Mouse (Mus musculus) hindbrain, embryonic 12.5 days (tissue): ENCODE measurements around the gene Cdc42. TPM values are rescaled to one million over a fixed set of nuclear protein-coding genes. Genes with fewer than 3 reads are reported as not detected.

Source experiments
- ATAC-seq: fragments of 200-750 bp; cut with Nextera tagmentation; 2 replicates; pipeline ENCODE4 v1.8.0; 2017; ENCODE audit warnings: moderate TSS enrichment; ENCODE audit not compliant: low FRiP score
- H3K27ac ChIP-seq: fragments of 300-500 bp; sonication (generic); 2 replicates; pipeline ENCODE4 v1.5.1; 2016; ENCODE audit warnings: mild to moderate bottlenecking
- H3K27me3 ChIP-seq: fragments of 300-500 bp; sonication (generic); 2 replicates; pipeline ENCODE4 v1.6.1; 2016; ENCODE audit warnings: mild to moderate bottlenecking
- H3K36me3 ChIP-seq: fragments of 300-500 bp; sonication (generic); 2 replicates; pipeline ENCODE4 v1.6.1; 2016; ENCODE audit warnings: mild to moderate bottlenecking
- H3K4me1 ChIP-seq: fragments of 300-500 bp; sonication (generic); 2 replicates; pipeline ENCODE4 v1.6.1; 2016
- H3K4me2 ChIP-seq: fragments of 300-500 bp; sonication (generic); replicated peaks from 2 replicates; pipeline ENCODE4 v1.6.1; 2016; ENCODE audit warnings: mild to moderate bottlenecking
- H3K4me3 ChIP-seq: fragments of 300-500 bp; sonication (generic); 2 replicates; pipeline ENCODE4 v1.5.1; 2016; ENCODE audit warnings: mild to moderate bottlenecking
- H3K9ac ChIP-seq: fragments of 300-500 bp; sonication (generic); 2 replicates; pipeline ENCODE4 v1.6.1; 2016; ENCODE audit warnings: mild to moderate bottlenecking, moderate library complexity
- H3K9me3 ChIP-seq: fragments of 300-500 bp; sonication (generic); replicated peaks from 2 replicates; pipeline ENCODE4 v1.6.1; 2016; ENCODE audit warnings: mild to moderate bottlenecking
- WGBS: fragments of 180-500 bp; shearing (Covaris S2); methylation state at CpG from one replicate; pipeline ENCODE4 v1.1.7; 2016; 5-methylcytosine and 5-hydroxymethylcytosine counted together
- polyA plus RNA-seq: library from polyadenylated mRNA; unstranded; fragments of >200 nt; fragmentation: Nextera tagmentation; extraction: Ambion mirVana; gene quantifications from 2 replicates; pipeline ENCODE4 v1.2.1, GENCODE M21; 2016

The Cdc42 gene
- polyA plus RNA-seq, 1 experiment from 2014 or later: 666 TPM

DNA sequence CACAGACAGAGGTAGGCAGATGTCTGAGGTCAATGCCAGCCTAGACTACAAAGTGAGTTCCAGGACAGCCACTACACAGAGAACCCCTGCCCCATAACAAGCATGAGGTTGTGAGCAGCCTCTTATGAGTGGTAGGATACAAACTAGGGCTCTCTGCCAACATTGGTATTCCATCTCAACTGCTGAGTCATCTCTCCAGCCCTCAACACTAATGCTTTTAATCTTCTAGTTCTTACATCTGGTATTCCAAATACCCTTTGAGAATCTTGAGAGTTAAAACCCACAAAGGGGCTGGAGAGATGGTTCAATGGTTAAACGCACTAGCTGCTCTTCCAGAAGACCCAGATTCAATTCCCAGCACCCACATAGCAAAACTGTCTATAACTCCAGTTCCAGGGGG, 18.1 kb downstream of the Cdc42 start:
- H3K27me3 ChIP-seq: no peaks in the 10 kb centered on the region
- no peak for ATAC-seq
- no peak overlapping the region for H3K9ac ChIP-seq
- H3K4me3 ChIP-seq: no peak overlapping the region
- no peaks in the 10 kb centered on the region for H3K4me1 ChIP-seq
- no peak overlapping the region for H3K27ac ChIP-seq
- no peaks in the 10 kb centered on the region for H3K9me3 ChIP-seq
- no peak overlapping the region for H3K4me2 ChIP-seq
- WGBS: 93% methylated on average over 1 of the region's 1 CpGs
- peaks cover 12% of the 10 kb centered on the region for H3K36me3 ChIP-seq

GRCm38 (mm10) chr4:137336468-137336867, 21.1 kb downstream of the Cdc42 start:
- H3K27ac ChIP-seq: no peak overlapping the region
- H3K4me3 ChIP-seq: no peak overlapping the region
- ATAC-seq: no peak
- H3K27me3 ChIP-seq: no peaks in the 10 kb centered on the region
- no peak overlapping the region for H3K4me2 ChIP-seq
- no peaks in the 10 kb centered on the region for H3K9me3 ChIP-seq
- H3K4me1 ChIP-seq: no peaks in the 10 kb centered on the region
- WGBS: 95% methylated on average over 5 of the region's 5 CpGs
- H3K36me3 ChIP-seq: peaks cover 25% of the 10 kb centered on the region
- no peak overlapping the region for H3K9ac ChIP-seq

GRCm38 (mm10) chr4:137332051-137332450, 25.5 kb downstream of the Cdc42 start:
- H3K36me3 ChIP-seq: peaks cover 46% of the 10 kb centered on the region
- no peak overlapping the region for H3K4me3 ChIP-seq
- no peaks in the 10 kb centered on the region for H3K4me1 ChIP-seq

GRCm38 (mm10) chr4:137326494-137326893, 31.0 kb downstream of the Cdc42 start:
- Histone ChIP-seq H3K36me3 (peaks cover 52% of the 10 kb centered on the region), H3K4me3 (no peak overlapping the region), H3K4me1 (no peaks in the 10 kb centered on the region), H3K27me3 (no peaks in the 10 kb centered on the region), H3K9me3 (no peaks in the 10 kb centered on the region), H3K4me2 (no peak overlapping the region), H3K27ac (no peak overlapping the region), H3K9ac (no peak overlapping the region)
- no peak for ATAC-seq
- WGBS: 92% methylated on average over 3 of the region's 3 CpGs

More at GRCm38 (mm10) chr4:137332051-137332450, 25.5 kb downstream of the Cdc42 start:
- ATAC-seq: no peak
- no peak overlapping the region for H3K27ac ChIP-seq
- H3K27me3 ChIP-seq: no peaks in the 10 kb centered on the region
- H3K4me2 ChIP-seq: no peak overlapping the region
- H3K9me3 ChIP-seq: no peaks in the 10 kb centered on the region
- H3K9ac ChIP-seq: no peak overlapping the region

DNA sequence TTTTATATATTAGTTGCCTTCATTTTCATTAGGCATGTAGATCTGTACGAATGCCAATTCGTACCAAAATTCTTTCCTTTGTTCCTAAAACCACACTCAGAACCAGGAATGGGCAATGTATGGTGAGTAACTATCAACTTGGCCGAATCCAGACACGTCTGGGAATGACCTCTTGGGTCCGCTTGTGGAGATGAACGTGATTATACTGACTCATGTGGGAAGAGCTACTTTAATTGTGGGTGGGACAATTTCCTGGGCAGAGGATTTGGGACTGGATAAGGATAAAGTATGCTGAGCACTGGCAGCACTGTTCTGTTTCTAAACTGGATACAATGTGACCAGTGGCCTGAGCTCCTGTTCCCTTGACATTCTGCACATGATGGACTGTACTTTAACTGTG, 32.6 kb downstream of the Cdc42 start:
- Histone ChIP-seq H3K27ac (no peak overlapping the region), H3K27me3 (no peaks in the 10 kb centered on the region), H3K4me3 (no peak overlapping the region), H3K4me1 (no peaks in the 10 kb centered on the region), H3K9ac (no peak overlapping the region), H3K36me3 (peaks cover 57% of the 10 kb centered on the region), H3K4me2 (no peak overlapping the region), H3K9me3 (no peaks in the 10 kb centered on the region)
- ATAC-seq: no peak
- 92% methylated on average over 6 of the region's 6 CpGs for WGBS

DNA sequence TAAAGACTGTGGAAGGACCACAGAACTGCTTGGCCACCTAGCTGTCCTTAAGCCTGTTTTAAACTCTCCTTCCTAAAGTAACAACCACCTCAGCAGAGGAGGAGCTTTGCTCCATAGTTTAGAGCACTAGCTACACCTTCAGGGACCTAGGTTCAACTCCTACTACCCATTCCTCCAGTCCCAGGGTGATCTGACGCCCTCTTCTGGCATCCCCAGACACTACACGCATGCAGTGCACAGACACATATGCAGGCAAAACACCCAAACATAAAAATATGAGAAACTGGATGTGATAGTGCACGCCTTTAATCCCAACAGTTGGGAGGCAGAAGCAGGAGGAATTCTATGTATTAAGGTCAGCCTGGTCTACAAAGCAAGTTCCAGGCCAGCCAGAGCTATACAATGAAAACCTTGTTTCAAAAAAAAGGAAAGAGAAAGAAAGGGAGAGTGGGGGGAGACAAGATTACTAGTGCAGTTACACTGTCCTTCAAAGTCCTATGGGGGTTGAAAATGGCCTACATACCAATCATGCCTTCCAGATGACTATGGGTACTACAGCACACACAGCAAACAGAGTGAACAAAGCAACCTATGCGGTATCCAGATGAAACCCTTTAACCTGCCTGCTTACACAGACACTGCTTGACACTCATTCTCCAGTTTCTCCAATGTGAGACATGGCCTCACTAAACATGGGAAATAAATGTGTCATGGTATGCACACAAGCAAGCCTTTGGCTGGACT, 41.3 kb downstream of the Cdc42 start:
- no peak overlapping the region for H3K27ac ChIP-seq
- H3K4me3 ChIP-seq: no peak overlapping the region
- H3K9ac ChIP-seq: no peak overlapping the region
- H3K4me1 ChIP-seq: no peaks in the 10 kb centered on the region
- peaks cover 28% of the 10 kb centered on the region for H3K36me3 ChIP-seq
- no peaks in the 10 kb centered on the region for H3K9me3 ChIP-seq
- WGBS: 86% methylated on average over 4 of the region's 4 CpGs
- ATAC-seq: no peak
- no peak overlapping the region for H3K4me2 ChIP-seq
- H3K27me3 ChIP-seq: no peaks in the 10 kb centered on the region

GRCm38 (mm10) chr4:137315061-137315460, 42.5 kb downstream of the Cdc42 start:
- Histone ChIP-seq H3K9me3 (no peaks in the 10 kb centered on the region), H3K27ac (no peak overlapping the region), H3K9ac (no peak overlapping the region), H3K36me3 (peaks cover 26% of the 10 kb centered on the region), H3K4me1 (no peaks in the 10 kb centered on the region), H3K4me3 (no peak overlapping the region), H3K27me3 (no peaks in the 10 kb centered on the region), H3K4me2 (no peak overlapping the region)
- 94% methylated on average over 2 of the region's 2 CpGs for WGBS
- ATAC-seq: no peak

- WGBS: 71% methylated on average over 6 of the region's 6 CpGs
- Histone ChIP-seq H3K9ac (no peak overlapping the region), H3K4me1 (no peaks in the 10 kb centered on the region), H3K4me2 (no peak overlapping the region), H3K27me3 (no peaks in the 10 kb centered on the region), H3K27ac (no peak overlapping the region), H3K4me3 (no peak overlapping the region), H3K36me3 (peaks cover 21% of the 10 kb centered on the region), H3K9me3 (no peaks in the 10 kb centered on the region)
- no peak for ATAC-seq
Observed at GRCm38 (mm10) chr4:137314561-137314960, 43.0 kb downstream of the Cdc42 start.

GRCm38 (mm10) chr4:137313511-137313910, 44.0 kb downstream of the Cdc42 start:
- H3K9ac ChIP-seq: no peak overlapping the region
- H3K36me3 ChIP-seq: peaks cover 12% of the 10 kb centered on the region; the same call in 1 of the 2 replicates
- ATAC-seq: no peak
- no peaks in the 10 kb centered on the region for H3K4me1 ChIP-seq
- no peak overlapping the region for H3K4me2 ChIP-seq
- 71% methylated on average over 2 of the region's 2 CpGs for WGBS
- H3K4me3 ChIP-seq: no peak overlapping the region
- no peaks in the 10 kb centered on the region for H3K27me3 ChIP-seq
- H3K9me3 ChIP-seq: no peaks in the 10 kb centered on the region
- H3K27ac ChIP-seq: no peak overlapping the region

- Histone ChIP-seq H3K4me1 (peaks cover 21% of the 10 kb centered on the region), H3K4me3 (no peak overlapping the region), H3K9me3 (no peaks in the 10 kb centered on the region), H3K27me3 (no peaks in the 10 kb centered on the region), H3K36me3 (no peaks in the 10 kb centered on the region), H3K9ac (no peak overlapping the region), H3K27ac (no peak overlapping the region), H3K4me2 (no peak overlapping the region)
- no peak for ATAC-seq
- WGBS: 51% methylated on average over 5 of the region's 5 CpGs
Observed at GRCm38 (mm10) chr4:137308377-137308776, 49.1 kb downstream of the Cdc42 start.

DNA sequence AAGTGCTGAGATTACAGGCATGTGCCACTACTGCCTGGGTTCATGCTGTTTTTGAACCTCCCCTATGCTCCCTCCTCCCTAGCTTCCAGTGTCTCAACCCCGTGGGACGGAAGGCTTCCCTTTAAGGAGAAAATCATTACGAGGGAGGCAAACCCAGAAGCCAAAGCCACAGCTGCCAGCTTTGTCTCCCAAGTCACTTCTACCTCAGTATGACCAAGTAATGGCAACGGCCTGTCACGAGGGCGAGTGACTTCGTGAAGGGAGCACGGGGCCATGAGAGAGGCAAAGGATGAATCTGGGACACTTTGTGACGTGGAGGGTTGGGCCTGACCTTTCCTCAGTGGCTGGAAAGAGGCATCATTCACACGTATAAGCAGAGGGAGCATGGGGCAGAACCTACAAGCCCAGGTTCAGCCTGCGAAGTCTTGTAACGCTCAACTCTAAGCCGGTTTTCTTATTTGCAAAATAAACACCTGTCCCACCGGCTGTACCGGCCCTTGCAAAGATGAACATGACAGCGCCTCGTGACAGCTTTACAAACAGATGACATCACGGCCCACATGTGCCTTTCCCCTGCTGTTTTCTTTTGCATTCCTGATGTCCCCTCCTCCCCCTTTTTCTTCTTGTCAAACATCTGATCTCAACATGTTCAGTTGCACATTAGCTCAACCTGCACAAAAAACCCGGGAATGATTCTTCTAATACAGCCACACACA, 50.4 kb downstream of the Cdc42 start:
- ATAC-seq: no peak
- Histone ChIP-seq H3K9ac (no peak overlapping the region), H3K27ac (no peak overlapping the region), H3K9me3 (no peaks in the 10 kb centered on the region), H3K36me3 (no peaks in the 10 kb centered on the region), H3K4me1 (peaks cover 21% of the 10 kb centered on the region), H3K27me3 (no peaks in the 10 kb centered on the region), H3K4me3 (no peak overlapping the region), H3K4me2 (no peak overlapping the region)
- 72% methylated on average over 19 of the region's 19 CpGs for WGBS

DNA sequence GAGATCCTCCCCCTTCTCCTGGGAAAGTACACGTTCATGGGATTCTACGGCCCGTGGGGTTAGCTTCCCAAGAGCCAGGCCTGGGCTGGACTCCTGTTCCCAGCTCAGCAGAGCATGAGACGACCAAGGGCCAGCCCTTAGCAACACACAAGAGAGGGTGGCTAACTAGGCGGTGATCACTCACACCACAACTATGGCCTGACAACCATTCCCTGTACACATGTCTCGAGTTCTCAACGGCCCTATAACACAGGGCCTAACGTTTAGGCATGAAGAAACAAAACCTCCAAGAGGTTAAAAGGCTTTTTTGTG, 51.0 kb downstream of the Cdc42 start:
- Histone ChIP-seq H3K4me3 (no peak overlapping the region), H3K36me3 (no peaks in the 10 kb centered on the region), H3K9me3 (no peaks in the 10 kb centered on the region), H3K4me2 (no peak overlapping the region), H3K27ac (0 out of 2 replicates have a peak overlapping the region, but pooled peaks have one; percentile 6), H3K9ac (no peak overlapping the region), H3K4me1 (peaks cover 21% of the 10 kb centered on the region), H3K27me3 (no peaks in the 10 kb centered on the region)
- 49% methylated on average over 8 of the region's 8 CpGs for WGBS
- ATAC-seq: no peak
